Mouse (Mus musculus): ENCODE data around the gene Sdhaf1.
A peak's percentile ranks its signal among the peaks of the same experiment; 100 is the strongest.

The Sdhaf1 gene

DNA sequence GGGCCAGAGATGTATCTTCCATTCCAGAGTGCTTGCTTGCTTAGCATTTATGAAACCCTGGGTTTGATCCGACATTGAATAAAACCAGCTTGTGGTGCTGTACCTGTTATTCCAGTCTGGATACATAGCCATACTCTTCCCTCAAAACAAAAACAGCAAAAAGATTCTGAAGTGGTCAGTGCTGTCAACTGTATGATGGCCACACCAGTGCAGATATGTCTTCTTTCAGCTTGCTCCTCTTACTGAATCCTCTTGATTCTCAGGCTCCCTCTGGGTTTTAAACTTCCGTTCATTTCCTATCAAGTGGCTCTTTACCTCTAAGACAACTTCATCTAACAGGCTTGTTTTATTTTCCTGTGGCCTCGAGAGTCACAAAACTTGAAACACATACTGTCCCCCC, at the start of gene Sdhaf1:
Gene Sdhaf1, minus strand, starts transcription at position 101 of the 400 bp plus-strand sequence.
- DNase-seq (ENCODE audit: low read depth, low spot score): no peak

DNA sequence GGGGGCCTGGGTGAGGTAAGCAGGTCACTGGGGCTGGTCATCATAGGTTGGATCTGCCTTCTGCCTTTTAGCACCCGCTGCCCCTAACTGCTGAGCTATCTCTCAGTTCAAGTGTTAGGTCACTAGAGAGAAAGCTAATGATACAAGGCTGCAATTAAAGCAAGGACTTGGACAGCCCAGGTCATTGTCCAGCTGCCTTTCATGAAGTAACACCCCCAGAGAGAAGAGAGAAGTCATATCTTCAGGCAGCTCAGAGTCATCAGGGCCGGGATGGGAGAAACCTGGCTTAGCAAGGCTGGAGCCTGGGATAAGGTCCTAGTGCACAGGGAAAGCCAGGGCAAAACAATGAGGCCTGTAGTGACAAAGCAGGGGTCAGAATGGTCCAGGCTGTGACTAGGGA, 43.8 kb upstream of the Sdhaf1 start:
- DNase-seq (ENCODE audit: low read depth, low spot score): no peak

DNA sequence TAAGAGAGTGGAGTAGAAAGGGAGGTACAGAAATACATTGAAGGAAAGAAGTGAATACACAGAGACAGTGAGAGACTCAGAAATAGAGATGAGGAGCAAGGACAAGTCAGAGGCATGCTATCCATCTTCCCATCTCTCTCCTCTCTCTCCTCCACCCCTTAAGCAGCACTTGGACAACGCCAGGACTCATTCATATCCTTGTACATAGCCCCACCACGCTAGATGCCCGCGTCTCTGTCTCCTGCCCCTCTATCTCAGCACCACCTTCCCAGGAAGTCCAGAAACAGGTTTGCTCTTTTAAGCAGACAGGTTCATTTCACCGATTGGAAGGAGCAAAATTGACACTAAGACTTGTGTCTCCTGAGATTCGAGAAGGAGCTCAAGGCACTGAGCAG, 39.6 kb upstream of the Sdhaf1 start:
- no peak for DNase-seq (ENCODE audit: low read depth, low spot score)

DNA sequence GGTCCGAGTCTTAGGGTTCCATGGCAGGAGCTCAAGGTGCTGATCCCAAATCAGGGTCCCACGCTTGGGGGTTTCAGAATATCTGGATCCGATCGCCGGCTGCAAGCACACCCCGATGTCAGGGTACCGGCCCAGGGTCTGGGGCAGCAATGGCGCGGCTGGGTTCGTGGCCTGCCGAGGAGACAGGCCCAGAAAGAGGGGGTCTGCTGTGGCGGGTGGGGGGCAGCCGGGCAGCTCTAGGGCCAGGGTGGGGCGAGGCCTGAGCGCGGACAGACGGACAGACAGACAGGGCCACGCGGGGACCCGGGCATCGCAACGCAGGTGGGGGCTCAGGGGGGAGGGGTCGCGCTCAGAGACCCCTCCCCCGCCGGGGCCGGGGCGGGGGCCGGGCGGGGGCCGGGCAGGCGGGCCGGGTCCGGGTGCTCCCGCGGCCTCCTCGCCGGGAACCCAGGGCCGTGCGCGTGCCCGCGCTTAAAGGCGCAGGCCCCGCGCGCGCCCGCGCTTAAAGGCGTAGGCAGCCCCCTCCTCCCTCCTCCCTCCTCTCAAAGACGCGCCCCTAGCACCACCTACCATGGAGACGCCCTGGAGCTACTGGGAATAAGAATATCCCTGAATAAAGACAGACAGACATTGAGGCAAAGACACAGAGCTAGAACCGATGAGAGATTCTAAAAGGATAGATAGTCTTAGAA, 39.1 kb upstream of the Sdhaf1 start, which contains the start of gene Lrfn3:
Gene Lrfn3, minus strand, starts transcription at position 121 of the 692 bp plus-strand sequence.
- DNase-seq (ENCODE audit: low read depth, low spot score): peak; percentile 88

DNA sequence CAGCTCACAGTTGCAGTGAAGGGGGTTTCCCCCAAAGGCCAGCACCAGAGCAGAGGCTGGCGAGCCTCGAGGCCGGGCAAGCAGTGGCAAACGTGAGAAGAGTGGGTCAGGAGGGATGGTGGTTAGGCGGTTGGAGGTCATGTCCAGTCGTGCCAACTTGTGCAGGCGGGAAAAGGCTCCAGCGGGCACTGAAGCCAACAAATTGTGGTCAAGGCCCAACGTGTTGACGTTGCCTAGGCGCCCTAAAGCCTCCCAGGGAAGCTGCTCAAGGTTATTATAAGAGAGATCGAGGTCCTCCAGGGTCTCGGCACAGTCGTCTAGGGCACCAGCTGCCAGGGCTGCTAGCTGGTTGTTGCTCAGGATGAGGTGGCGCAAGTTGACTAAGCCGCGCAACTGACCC, 36.3 kb upstream of the Sdhaf1 start:
- no peak for DNase-seq (ENCODE audit: low read depth, low spot score)

GRCm38 (mm10) chr7:30359276-30359865, 35.7 kb upstream of the Sdhaf1 start:
- no peak for DNase-seq (ENCODE audit: low read depth, low spot score)

GRCm38 (mm10) chr7:30358378-30359186, 34.9 kb upstream of the Sdhaf1 start:
- no peak for DNase-seq (ENCODE audit: low read depth, low spot score)

GRCm38 (mm10) chr7:30354059-30354458, 30.4 kb upstream of the Sdhaf1 start:
- DNase-seq (ENCODE audit: low read depth, low spot score): no peak

DNA sequence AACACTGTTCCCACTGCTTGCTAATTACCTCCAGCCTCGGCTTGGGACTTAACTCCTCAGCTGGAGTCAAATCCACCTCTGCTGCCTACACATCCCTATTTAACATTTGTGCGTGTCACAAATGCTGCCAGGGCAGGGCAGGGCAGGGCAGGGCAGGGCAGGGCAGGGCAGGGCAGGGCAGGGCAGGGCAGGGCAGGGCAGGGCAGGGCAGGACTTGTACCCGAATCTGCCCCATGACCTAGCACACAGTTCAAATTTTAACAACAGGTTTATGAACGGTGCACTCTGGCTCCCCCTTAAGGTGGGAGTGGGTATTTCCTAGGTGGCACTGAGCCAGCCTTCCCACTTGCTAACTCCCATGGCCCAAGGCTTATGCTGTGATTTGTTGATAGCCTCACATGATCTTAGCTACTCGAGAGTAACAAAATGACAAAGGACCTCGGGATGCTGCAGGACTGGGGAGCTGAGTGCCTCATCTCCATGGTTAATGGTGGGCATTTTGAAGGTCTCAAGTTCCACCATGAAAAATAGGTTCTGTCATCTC, 29.7 kb upstream of the Sdhaf1 start:
- peak; percentile 82 for DNase-seq (ENCODE audit: low read depth, low spot score)

DNA sequence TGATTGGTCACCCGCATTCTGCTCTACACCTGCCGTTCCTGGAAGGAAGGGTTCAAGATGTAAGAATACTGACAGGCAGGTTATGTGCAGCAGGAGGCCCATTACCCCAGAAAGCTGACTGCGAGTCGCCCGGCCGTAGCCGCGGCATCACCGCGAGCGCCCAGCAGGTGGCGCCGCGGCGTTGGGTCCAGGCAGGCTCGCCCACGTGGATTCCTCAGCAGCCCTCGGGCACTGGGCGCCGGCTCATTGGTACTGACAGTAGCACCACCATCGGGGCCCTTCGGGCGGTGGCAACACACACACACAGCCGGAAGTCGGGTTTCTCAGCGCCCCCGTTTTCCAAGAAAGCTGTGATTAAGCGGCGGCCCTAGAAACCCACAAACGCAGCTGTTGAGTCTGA, 24.1 kb upstream of the Sdhaf1 start:
- DNase-seq (ENCODE audit: low read depth, low spot score): peak; percentile 83

GRCm38 (mm10) chr7:30346635-30347379, 23.1 kb upstream of the Sdhaf1 start:
- DNase-seq (ENCODE audit: low read depth, low spot score): peak; percentile 82

DNA sequence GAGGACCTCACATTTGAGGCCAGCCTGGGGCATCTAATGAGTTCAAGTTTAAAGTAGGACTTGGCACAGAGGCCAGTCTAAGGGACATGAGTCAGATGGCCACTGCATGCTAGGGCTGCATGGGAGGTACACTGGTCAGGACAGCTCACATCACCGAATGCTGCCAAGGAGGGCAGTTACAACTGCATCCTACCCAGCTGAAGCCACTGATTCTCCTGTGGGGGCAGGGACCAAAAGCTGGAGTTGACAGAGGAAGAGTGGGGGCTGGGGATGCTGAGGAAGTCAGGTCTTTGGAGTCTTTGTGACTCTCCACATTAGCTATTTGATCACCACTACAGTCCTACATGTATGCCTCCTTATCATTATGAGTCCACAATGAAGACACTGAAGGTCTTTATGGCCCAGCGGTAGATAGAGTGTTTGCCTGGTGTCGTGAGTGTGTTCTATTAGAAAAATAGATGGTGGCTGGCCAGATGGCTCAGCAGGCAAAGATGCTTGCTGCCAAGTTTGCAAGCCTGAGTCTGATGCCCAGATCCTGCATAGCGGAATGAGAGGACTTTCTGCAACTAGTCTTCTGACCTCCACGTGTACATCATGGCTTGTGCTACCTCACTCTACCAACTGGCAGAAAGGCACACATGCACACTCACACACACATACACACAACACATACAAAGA, 15.9 kb upstream of the Sdhaf1 start:
- DNase-seq (ENCODE audit: low read depth, low spot score): no peak

- peak; percentile 92 for DNase-seq (ENCODE audit: low read depth, low spot score)
Measured at GRCm38 (mm10) chr7:30336384-30336783, 12.7 kb upstream of the Sdhaf1 start.

GRCm38 (mm10) chr7:30335688-30336087, 12.0 kb upstream of the Sdhaf1 start:
- no peak for DNase-seq (ENCODE audit: low read depth, low spot score)

GRCm38 (mm10) chr7:30334563-30334962, 10.9 kb upstream of the Sdhaf1 start:
- no peak for DNase-seq (ENCODE audit: low read depth, low spot score)

DNA sequence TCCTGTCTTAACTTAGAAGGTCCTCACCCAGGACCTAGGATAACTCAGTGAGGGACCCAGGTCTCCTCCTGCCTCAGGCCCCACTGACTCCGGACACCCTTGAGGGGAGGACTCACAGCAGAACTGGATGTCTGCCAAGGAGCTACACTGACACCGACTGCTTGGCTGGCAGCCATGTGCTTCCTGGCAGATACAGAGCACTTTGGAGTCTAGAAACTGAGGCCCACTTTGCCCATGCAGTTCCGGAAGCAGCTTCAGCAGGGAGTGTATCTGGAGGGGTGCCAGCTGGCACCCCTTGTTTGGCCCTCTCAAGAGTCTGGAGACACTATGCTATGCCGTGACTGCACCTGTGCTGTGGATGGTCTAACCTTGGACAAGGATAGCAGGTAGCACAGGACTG, 9.7 kb upstream of the Sdhaf1 start:
- DNase-seq (ENCODE audit: low read depth, low spot score): no peak

GRCm38 (mm10) chr7:30332622-30333259, 9.0 kb upstream of the Sdhaf1 start:
- no peak for DNase-seq (ENCODE audit: low read depth, low spot score)

- DNase-seq (ENCODE audit: low read depth, low spot score): peak; percentile 95
Measured at GRCm38 (mm10) chr7:30331887-30332286, 8.2 kb upstream of the Sdhaf1 start.

GRCm38 (mm10) chr7:30328379-30328778, 4.7 kb upstream of the Sdhaf1 start:
- no peak for DNase-seq (ENCODE audit: low read depth, low spot score)

DNA sequence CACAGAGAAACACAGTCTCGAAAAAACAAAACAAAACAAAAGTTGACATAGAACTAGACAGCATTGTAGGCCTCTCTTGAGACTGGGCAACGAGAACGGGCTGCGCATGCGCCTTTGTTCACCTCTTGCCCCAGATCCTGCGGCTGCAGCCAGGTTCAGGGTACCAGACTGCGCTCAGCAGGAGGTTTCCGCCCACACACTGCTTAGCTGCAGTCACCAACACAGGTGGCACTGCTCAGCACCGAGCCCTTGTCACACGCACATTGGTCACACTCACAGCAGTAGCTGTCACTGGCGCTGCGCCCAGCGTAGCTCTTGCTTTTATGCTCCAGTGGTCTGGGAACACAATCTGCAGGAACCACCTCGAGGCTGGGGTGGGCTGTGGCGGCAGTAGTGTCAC, 3.4 kb upstream of the Sdhaf1 start:
- DNase-seq (ENCODE audit: low read depth, low spot score): no peak

DNA sequence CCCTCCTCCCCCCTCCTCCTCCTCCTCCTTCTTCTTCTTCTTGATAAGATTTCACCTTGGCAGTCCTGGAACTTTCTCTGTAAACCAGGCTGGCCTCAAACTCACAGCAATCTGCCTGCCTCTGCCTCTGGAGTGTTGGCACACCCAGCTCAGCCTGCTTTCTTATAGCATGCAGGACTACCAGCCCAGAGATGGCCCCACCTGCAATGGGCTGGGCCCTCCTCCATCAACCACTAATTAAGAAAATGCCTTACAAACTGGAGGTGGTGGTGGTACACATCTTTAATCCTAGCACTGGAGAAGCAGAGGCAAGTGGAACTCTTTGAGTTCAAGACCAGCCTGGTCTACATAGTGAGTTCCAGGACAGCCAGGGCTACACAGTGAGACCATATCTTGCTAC, 2.7 kb upstream of the Sdhaf1 start:
- no peak for DNase-seq (ENCODE audit: low read depth, low spot score)

Measured in mesoderm, embryonic 11.5 days (tissue).